Mouse (Mus musculus): ENCODE measurements around the gene Capn10. TPM values are rescaled to one million over a fixed set of nuclear protein-coding genes. Genes with fewer than 3 reads are reported as not detected.

The Capn10 gene
- total and polyA plus RNA-seq, 3 experiments = 11.9 to 16.1 (median 15.9) TPM

GRCm38 (mm10) chr1:92978645-92979044 lies 44.5 kb downstream of the Capn10 start:
- TF ChIP-seq PAX5 (IDR thresholded peaks at IDR 0.05; ENCODE audit: low read length) = no peak
- dilution Hi-C loops (cut with MboI; ENCODE audit: extremely low pct_ligation_motif_present, extremely low pct_unique_long_range_greater_than_20kb, low sequenced_read_pairs) = no loop called here
- Histone ChIP-seq H3K4me3 (replicated peaks in 1 of 3; ENCODE audit: low read depth in 2 of 3, low read length in 2 of 3, poor library complexity in 1 of 3) (no peak overlapping the region), H3K27ac (ENCODE audit: insufficient read depth, low read depth) (no peak overlapping the region), H3K9me3 (replicated peaks; ENCODE audit: low read length) (no peaks in the 10 kb centered on the region), H3K9ac (ENCODE audit: insufficient read depth, low read depth) (no peak overlapping the region), H3K79me2 (replicated peaks; ENCODE audit: control insufficient read depth, extremely low read depth, insufficient read depth, poor library complexity, severe bottlenecking) (no peaks in the 10 kb centered on the region), H3K27me3 (replicated peaks) (no peaks in the 10 kb centered on the region), H3K4me1 (ENCODE audit: control insufficient read depth in 1 of 2, insufficient read depth in 2 of 2) (peaks cover 25 to 83% of the 10 kb centered on the region in 2 experiments), H3K36me3 (replicated peaks in 1 of 2; ENCODE audit: control insufficient read depth in 1 of 2, insufficient read depth in 1 of 2, low read length in 1 of 2) (peaks cover 0 to 10% of the 10 kb centered on the region in 2 experiments), H3K4me2 (ENCODE audit: insufficient read depth, low read depth, poor library complexity, severe bottlenecking) (no peak overlapping the region)
- no peak for DNase-seq (ENCODE audit: extremely low read depth)
- in situ Hi-C loops (cut with MboI; ENCODE audit: low pct_ligation_motif_present, low pct_unique_long_range_greater_than_20kb, low sequenced_read_pairs) = no loop called here

- no peaks in the 10 kb centered on the region for H3K79me2 ChIP-seq (replicated peaks; ENCODE audit: control insufficient read depth, extremely low read depth, insufficient read depth, poor library complexity, severe bottlenecking)
- no peak for TF ChIP-seq MYC (IDR thresholded peaks at IDR 0.05; ENCODE audit: low read depth, low read length)
- TF ChIP-seq SIN3A (IDR thresholded peaks at IDR 0.05; ENCODE audit: low read length) = no peak
- H3K9me3 ChIP-seq (replicated peaks; ENCODE audit: low read length) = no peaks in the 10 kb centered on the region
- H3K4me1 ChIP-seq (ENCODE audit: control insufficient read depth in 1 of 2, insufficient read depth in 2 of 2) = peaks cover 25 to 78% of the 10 kb centered on the region in 2 experiments
- in situ Hi-C loops (cut with MboI; ENCODE audit: low pct_ligation_motif_present, low pct_unique_long_range_greater_than_20kb, low sequenced_read_pairs) = no loop called here
- no peak overlapping the region for H3K4me2 ChIP-seq (ENCODE audit: insufficient read depth, low read depth, poor library complexity, severe bottlenecking)
- H3K36me3 ChIP-seq (replicated peaks in 1 of 2; ENCODE audit: control insufficient read depth in 1 of 2, insufficient read depth in 1 of 2, low read length in 1 of 2) = peaks cover 0 to 10% of the 10 kb centered on the region in 2 experiments
- H3K4me3 ChIP-seq (replicated peaks in 1 of 3; ENCODE audit: low read depth in 2 of 3, low read length in 2 of 3, poor library complexity in 1 of 3) = no peak overlapping the region
- no peak for DNase-seq (ENCODE audit: extremely low read depth)
- no peaks in the 10 kb centered on the region for H3K27me3 ChIP-seq (replicated peaks)
- H3K9ac ChIP-seq (ENCODE audit: insufficient read depth, low read depth) = no peak overlapping the region
- H3K27ac ChIP-seq (ENCODE audit: insufficient read depth, low read depth) = no peak overlapping the region
- dilution Hi-C loops (cut with MboI; ENCODE audit: extremely low pct_ligation_motif_present, extremely low pct_unique_long_range_greater_than_20kb, low sequenced_read_pairs) = no loop called here
These were observed 45.0 kb downstream of the Capn10 start for GRCm38 (mm10) chr1:92979073-92979602.

GRCm38 (mm10) chr1:92981056-92981845 lies 47.1 kb downstream of the Capn10 start:
- in situ Hi-C loops (cut with MboI; ENCODE audit: low pct_ligation_motif_present, low pct_unique_long_range_greater_than_20kb, low sequenced_read_pairs) (no loop called here), dilution Hi-C loops (cut with MboI; ENCODE audit: extremely low pct_ligation_motif_present, extremely low pct_unique_long_range_greater_than_20kb, low sequenced_read_pairs) (no loop called here)

More at GRCm38 (mm10) chr1:92981056-92981845, 47.1 kb downstream of the Capn10 start:
- Histone ChIP-seq H3K27ac (ENCODE audit: insufficient read depth, low read depth) (no peak overlapping the region), H3K36me3 (replicated peaks in 1 of 2; ENCODE audit: control insufficient read depth in 1 of 2, insufficient read depth in 1 of 2, low read length in 1 of 2) (peaks cover 0 to 10% of the 10 kb centered on the region in 2 experiments), H3K27me3 (replicated peaks) (no peaks in the 10 kb centered on the region), H3K4me3 (replicated peaks in 1 of 3; ENCODE audit: low read depth in 2 of 3, low read length in 2 of 3, poor library complexity in 1 of 3) (no peak overlapping the region), H3K9ac (ENCODE audit: insufficient read depth, low read depth) (no peak overlapping the region), H3K4me2 (ENCODE audit: insufficient read depth, low read depth, poor library complexity, severe bottlenecking) (no peak overlapping the region), H3K79me2 (replicated peaks; ENCODE audit: control insufficient read depth, extremely low read depth, insufficient read depth, poor library complexity, severe bottlenecking) (no peaks in the 10 kb centered on the region), H3K4me1 (ENCODE audit: control insufficient read depth in 1 of 2, insufficient read depth in 2 of 2) (peaks cover 17 to 67% of the 10 kb centered on the region in 2 experiments), H3K9me3 (replicated peaks; ENCODE audit: low read length) (no peaks in the 10 kb centered on the region)
- no peak for DNase-seq (ENCODE audit: extremely low read depth)
- TF ChIP-seq POLR2AphosphoS2 (IDR thresholded peaks at IDR 0.05; ENCODE audit: low read depth, low read length) (no peak), POLR2A (IDR thresholded peaks at IDR 0.05; ENCODE audit: low read depth, low read length) (no peak), ZMIZ1 (IDR thresholded peaks at IDR 0.05; ENCODE audit: low read depth, low read length) (no peak), ZKSCAN1 (IDR thresholded peaks at IDR 0.05; ENCODE audit: borderline replicate concordance, low read depth, low read length) (no peak), ELF1 (IDR thresholded peaks at IDR 0.05; ENCODE audit: low read depth, low read length) (no peak), JUN (IDR thresholded peaks at IDR 0.05; ENCODE audit: insufficient read depth, low read depth, low read length) (no peak), TBP (conservative IDR thresholded peaks at IDR 0.05; ENCODE audit: low read depth, low read length) (no peak), KAT2A (IDR thresholded peaks at IDR 0.05; ENCODE audit: insufficient replicate concordance, low read length) (no peak), E2F4 (IDR thresholded peaks at IDR 0.05; ENCODE audit: insufficient replicate concordance, low read depth, low read length) (no peak), USF2 (conservative IDR thresholded peaks at IDR 0.05; ENCODE audit: low read depth, low read length) (no peak), MAFK (IDR thresholded peaks at IDR 0.05; ENCODE audit: insufficient replicate concordance, low read length) (no peak), PAX5 (IDR thresholded peaks at IDR 0.05; ENCODE audit: low read length) (no peak), SMC3 (IDR thresholded peaks at IDR 0.05; ENCODE audit: low read depth, low read length) (no peak), MXI1 (IDR thresholded peaks at IDR 0.05; ENCODE audit: low read depth, low read length) (no peak), UBTF (IDR thresholded peaks at IDR 0.05; ENCODE audit: low read depth, low read length) (no peak), RAD21 (IDR thresholded peaks at IDR 0.05; ENCODE audit: low read depth, low read length) (no peak), NRF1 (IDR thresholded peaks at IDR 0.05; ENCODE audit: low read depth, low read length) (no peak), RCOR1 (conservative IDR thresholded peaks at IDR 0.05; ENCODE audit: low read depth, low read length) (no peak), MAZ (IDR thresholded peaks at IDR 0.05; ENCODE audit: low read depth, low read length) (no peak), ZNF384 (IDR thresholded peaks at IDR 0.05; ENCODE audit: low read depth, low read length) (no peak)

All from CH12.LX (cell line).